Mouse (Mus musculus) bone marrow, adult 2 months (tissue): ENCODE results near the gene Ankrd44.

Source experiments
- CTCF ChIP-seq: fragments of 200-500 bp; IDR thresholded peaks from 2 replicates; pipeline ENCODE4 v1.5.1; 2011; ENCODE audit warnings: low read length, control low read depth; ENCODE audit not compliant: control insufficient read depth, insufficient read depth
- POLR2A ChIP-seq: fragments of 200-500 bp; IDR thresholded peaks from 2 replicates; pipeline ENCODE4 v1.6.1; 2011; ENCODE audit warnings: low read depth, mild to moderate bottlenecking, control low read depth, low read length, borderline replicate concordance; ENCODE audit not compliant: control insufficient read depth

DNA sequence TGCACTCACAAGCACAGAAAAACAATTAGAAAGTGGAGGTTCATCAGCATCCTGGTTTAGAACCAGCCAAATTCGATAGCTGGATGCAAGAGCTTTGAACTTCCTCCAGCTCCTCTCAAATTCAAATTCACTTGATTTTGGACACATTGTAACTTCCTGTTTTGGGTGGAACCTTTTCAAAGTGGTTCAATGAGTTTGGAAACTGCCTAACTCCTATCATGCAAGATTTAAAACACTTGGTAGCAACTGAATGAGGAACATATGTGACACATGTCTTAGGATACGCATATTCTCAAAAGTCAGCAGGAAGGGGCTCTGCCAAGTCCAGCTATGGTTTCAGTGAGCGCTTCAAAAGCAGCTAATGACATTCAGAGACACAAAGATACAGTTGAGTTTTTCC, 18.5 kb upstream of the Ankrd44 start:
- TF ChIP-seq CTCF (no peak), POLR2A (no peak)
